Mouse (Mus musculus) ovary, adult 10 weeks (tissue): Measurements from ENCODE around the gene Olfr1166. TPM values are rescaled to one million over a fixed set of nuclear protein-coding genes. Genes with fewer than 3 reads are reported as not detected.

Source experiments
- polyA plus RNA-seq: library from polyadenylated mRNA; stranded (reverse); fragments of 350-450 nt; fragmentation: Illumina TruSeq; extraction: RNeasy Lipid Tissue Mini Kit (QIAGEN cat#74804); gene quantifications from one replicate; pipeline ENCODE4 v1.2.3, GENCODE M21; 2014

Gene Olfr1166
- not detected for polyA plus RNA-seq

DNA sequence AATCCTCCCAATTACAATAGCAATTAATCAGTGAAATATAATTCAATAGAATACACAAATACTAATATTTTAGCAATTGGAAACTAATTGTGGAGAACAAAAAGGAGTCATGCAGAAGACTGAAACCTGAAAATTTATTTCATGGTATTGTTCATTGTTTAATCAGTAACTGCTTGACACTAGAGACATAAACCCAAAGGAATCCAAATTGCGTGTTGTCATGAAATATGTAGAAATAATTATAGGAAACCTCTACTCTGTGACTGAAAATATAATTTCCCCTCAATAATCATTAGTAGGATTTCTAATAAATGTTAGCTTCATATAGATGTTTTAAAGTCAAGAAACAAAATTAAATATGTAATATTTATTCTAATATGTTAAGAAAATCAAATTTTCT is at the start of gene Olfr1166:
Olfr1166 (minus strand) TSS at position 101 of the 400 bp plus-strand sequence.

DNA sequence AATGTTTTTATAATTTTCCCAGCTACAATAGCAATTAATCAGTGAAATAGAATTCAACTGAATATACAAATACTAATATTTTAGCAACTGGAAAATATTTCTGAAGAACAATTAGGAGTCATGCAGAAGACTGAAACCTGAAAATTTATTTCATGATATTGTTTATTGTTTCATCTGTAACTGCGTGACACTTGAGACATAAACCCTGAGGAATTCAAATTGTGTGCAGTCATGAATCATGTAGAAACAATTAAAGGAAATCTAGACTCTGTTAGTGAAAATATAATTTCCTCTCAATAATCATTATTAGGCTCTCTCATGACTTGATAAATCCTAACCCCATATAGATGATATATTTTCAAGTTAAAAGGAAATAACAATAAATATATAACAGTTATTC is 27.0 kb upstream of the Olfr1166 start, which contains the start of gene Olfr1167:
Olfr1167 (minus strand) TSS at position 101 of the 400 bp plus-strand sequence.

DNA sequence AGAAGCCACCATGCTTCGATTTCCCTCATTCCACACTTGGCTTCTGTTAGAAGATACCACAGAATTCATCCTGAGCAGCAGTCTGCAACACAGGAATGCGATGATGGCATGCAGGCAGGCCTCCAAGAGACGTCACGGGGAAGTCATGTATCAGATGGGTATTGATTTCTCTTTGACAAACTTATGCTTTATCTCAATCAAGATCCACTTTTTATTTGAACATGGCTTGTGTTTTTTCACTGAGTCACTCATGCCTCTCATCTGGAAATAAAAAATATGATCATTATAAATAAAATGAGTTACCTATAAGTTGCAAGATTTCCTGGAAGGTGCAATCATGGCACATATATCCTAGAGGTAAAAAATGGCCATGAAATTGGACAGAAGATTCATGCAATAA is 34.2 kb downstream of the Olfr1166 start, which contains the start of gene Olfr1164:
Olfr1164 (minus strand) TSS at position 101 of the 400 bp plus-strand sequence.

Other genes starting within 250 kb of the Olfr1166 start
- gene Olfr1153, start 233.3 kb downstream of the Olfr1166 start, polyA plus RNA-seq, result not detected
- gene Olfr1154, start 223.1 kb downstream of the Olfr1166 start, polyA plus RNA-seq, result not detected
- gene Olfr1155, start 183.1 kb downstream of the Olfr1166 start, polyA plus RNA-seq, result not detected
- not detected for gene Olfr1156, start 175.2 kb downstream of the Olfr1166 start, polyA plus RNA-seq
- not detected for gene Olfr1157, start 160.0 kb downstream of the Olfr1166 start, polyA plus RNA-seq
- not detected for gene Olfr74, start 153.6 kb downstream of the Olfr1166 start, polyA plus RNA-seq
- gene Olfr1158, start 138.2 kb downstream of the Olfr1166 start, polyA plus RNA-seq, result not detected
- gene Olfr1160, start 120.0 kb downstream of the Olfr1166 start, polyA plus RNA-seq, result not detected
- gene Olfr1161, start 105.5 kb downstream of the Olfr1166 start, polyA plus RNA-seq, result not detected
- not detected for gene Olfr73, start 90.6 kb downstream of the Olfr1166 start, polyA plus RNA-seq
- gene Olfr1162, start 77.1 kb downstream of the Olfr1166 start, polyA plus RNA-seq, result not detected
- gene Olfr1163, start 56.4 kb downstream of the Olfr1166 start, polyA plus RNA-seq, result not detected
- not detected for gene Olfr1164, start 34.3 kb downstream of the Olfr1166 start, polyA plus RNA-seq
- gene Olfr1167, start 26.9 kb upstream of the Olfr1166 start, polyA plus RNA-seq, result not detected
- not detected for gene Olfr1168, start 53.6 kb upstream of the Olfr1166 start, polyA plus RNA-seq
- gene Olfr1170, start 100.1 kb upstream of the Olfr1166 start, polyA plus RNA-seq, result not detected
- gene Olfr1173, start 151.6 kb upstream of the Olfr1166 start, polyA plus RNA-seq, result 0.20 TPM
- not detected for gene Olfr1174-ps, start 186.9 kb upstream of the Olfr1166 start, polyA plus RNA-seq
- not detected for gene Olfr1175-ps, start 198.9 kb upstream of the Olfr1166 start, polyA plus RNA-seq
- not detected for gene Olfr1176, start 208.4 kb upstream of the Olfr1166 start, polyA plus RNA-seq
- not detected for gene Olfr1177-ps, start 218.2 kb upstream of the Olfr1166 start, polyA plus RNA-seq